Mouse (Mus musculus) embryonic facial prominence, embryonic 14.5 days (tissue): ENCODE results near the gene Kcnj12. TPM values are rescaled to one million over a fixed set of nuclear protein-coding genes. Genes with fewer than 3 reads are reported as not detected.
A peak's percentile ranks its signal among the peaks of the same experiment; 100 is the strongest.

Experiments
- ATAC-seq: fragments of 200-750 bp; cut with Nextera tagmentation; 2 replicates; pipeline ENCODE4 v1.8.0; 2017; ENCODE audit warnings: low read depth, moderate number of reproducible peaks, moderate TSS enrichment
- DNase-seq: peaks from one replicate; pipeline ENCODE4 v3.0.0-alpha.2; 2015; ENCODE audit warnings: low spot score
- H3K27ac ChIP-seq: fragments of 300-500 bp; sonication (generic); replicated peaks from 2 replicates; pipeline ENCODE4 v1.5.1; 2014; ENCODE audit warnings: low read depth, mild to moderate bottlenecking, low read length, moderate library complexity
- H3K27me3 ChIP-seq: fragments of 300-500 bp; sonication (generic); replicated peaks from 2 replicates; pipeline ENCODE4 v1.6.1; 2014; ENCODE audit warnings: low read length; ENCODE audit not compliant: control insufficient read depth, insufficient read depth
- H3K36me3 ChIP-seq: fragments of 300-500 bp; sonication (generic); 2 replicates; pipeline ENCODE4 v1.6.1; 2014; ENCODE audit warnings: low read length, mixed read lengths; ENCODE audit not compliant: control insufficient read depth, insufficient read depth
- H3K4me1 ChIP-seq: fragments of 300-500 bp; sonication (generic); 2 replicates; pipeline ENCODE4 v1.6.1; 2014; ENCODE audit warnings: antibody characterized with exemption, low read length; ENCODE audit not compliant: control insufficient read depth, insufficient read depth
- H3K4me2 ChIP-seq: fragments of 300-500 bp; sonication (generic); 2 replicates; pipeline ENCODE4 v1.6.1; 2014; ENCODE audit warnings: low read depth, mild to moderate bottlenecking, low read length, moderate library complexity, mixed read lengths
- H3K4me3 ChIP-seq: fragments of 300-500 bp; sonication (generic); 2 replicates; pipeline ENCODE4 v1.5.1; 2014; ENCODE audit warnings: low read depth, mild to moderate bottlenecking, low read length
- H3K9ac ChIP-seq: fragments of 300-500 bp; sonication (generic); 2 replicates; pipeline ENCODE4 v1.6.1; 2014; ENCODE audit warnings: low read depth, mild to moderate bottlenecking, low read length, moderate library complexity, mixed read lengths
- H3K9me3 ChIP-seq: fragments of 300-500 bp; sonication (generic); 2 replicates; pipeline ENCODE4 v1.6.1; 2016; ENCODE audit warnings: low read length; ENCODE audit not compliant: control insufficient read depth
- WGBS: fragments of 180-500 bp; shearing (Covaris S2); extraction: QIAGEN DNeasy Blood & Tissue Kit; methylation state at CpG from one replicate; pipeline ENCODE4 v1.1.7; 2014; 5-methylcytosine and 5-hydroxymethylcytosine counted together
- polyA plus RNA-seq: library from polyadenylated mRNA; unstranded; fragments of >200 nt; fragmentation: Nextera tagmentation; extraction: Ambion mirVana; gene quantifications from 2 replicates; pipeline ENCODE4 v1.2.1, GENCODE M21; 2014

The Kcnj12 gene
- polyA plus RNA-seq, 1 experiment from 2014 or later = 1.6 TPM

DNA sequence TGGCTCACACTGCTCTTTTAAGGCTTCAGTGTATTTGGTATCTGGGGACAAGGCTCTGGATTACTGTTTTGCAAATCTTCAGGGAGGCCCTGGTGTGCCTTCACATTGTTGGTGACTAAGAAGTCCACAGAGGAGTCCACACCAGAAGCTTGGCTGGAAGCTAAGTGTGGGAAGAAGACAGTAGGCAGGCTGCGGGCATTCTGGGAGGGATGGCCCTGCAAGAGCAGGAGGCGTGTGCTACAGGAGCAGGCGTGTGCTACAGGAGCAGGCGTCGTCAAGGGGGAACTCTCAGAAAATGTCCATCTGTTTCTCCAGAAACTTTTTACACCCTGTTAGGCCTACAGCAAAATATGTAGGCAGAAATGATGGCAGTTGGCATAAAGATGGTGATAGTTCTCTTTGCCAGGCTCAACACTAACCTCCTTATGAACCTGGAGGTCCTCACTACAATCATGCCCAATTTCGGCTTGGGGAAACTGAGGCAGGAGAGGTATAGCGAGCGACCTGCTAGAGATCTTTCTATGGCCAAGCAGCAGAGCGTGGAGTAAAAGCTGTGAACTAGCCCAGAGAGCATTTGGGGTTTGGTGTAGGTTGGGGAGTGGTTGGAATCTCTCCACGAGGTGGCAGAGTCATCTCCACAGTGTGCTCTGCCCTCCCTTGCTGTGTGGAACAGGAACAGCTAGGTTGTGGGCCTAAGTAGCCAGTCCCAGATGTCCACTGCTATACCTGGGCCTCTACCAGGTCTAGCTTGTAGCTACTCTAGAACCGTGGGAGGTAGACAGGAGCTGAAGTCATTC is 18.7 kb downstream of the Kcnj12 start:
- ATAC-seq (no peak), DNase-seq (no peak)
- H3K4me2 ChIP-seq = no peak overlapping the region
- 83% methylated on average over 11 of the region's 11 CpGs for WGBS
- H3K27ac ChIP-seq = no peak overlapping the region
- no peak overlapping the region for H3K4me3 ChIP-seq
- no peak overlapping the region for H3K9ac ChIP-seq
- H3K36me3 ChIP-seq = no peaks in the 10 kb centered on the region
- H3K27me3 ChIP-seq = no peaks in the 10 kb centered on the region
- no peaks in the 10 kb centered on the region for H3K4me1 ChIP-seq
- no peaks in the 10 kb centered on the region for H3K9me3 ChIP-seq

DNA sequence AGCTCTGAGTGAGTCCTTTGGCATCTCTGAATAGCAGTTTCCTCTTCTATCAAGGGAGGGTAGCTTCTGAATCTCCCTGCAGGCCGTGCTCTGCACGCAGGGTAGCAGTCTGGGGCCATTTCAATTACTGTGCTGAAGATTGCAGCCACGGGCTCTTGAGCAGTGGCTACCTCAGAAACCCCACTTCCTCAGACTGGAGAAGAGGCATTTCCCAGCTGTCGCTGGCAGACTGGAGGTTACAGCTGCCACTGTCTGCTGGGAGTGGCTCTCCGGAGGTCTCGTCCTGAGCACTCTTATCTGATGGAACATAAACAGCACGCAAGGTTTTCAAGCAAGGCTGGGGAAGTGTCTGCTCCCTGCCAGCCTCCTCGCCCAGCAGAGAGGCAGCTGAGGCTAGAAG is 20.2 kb downstream of the Kcnj12 start:
- 19% methylated on average over 8 of the region's 8 CpGs for WGBS

DNA sequence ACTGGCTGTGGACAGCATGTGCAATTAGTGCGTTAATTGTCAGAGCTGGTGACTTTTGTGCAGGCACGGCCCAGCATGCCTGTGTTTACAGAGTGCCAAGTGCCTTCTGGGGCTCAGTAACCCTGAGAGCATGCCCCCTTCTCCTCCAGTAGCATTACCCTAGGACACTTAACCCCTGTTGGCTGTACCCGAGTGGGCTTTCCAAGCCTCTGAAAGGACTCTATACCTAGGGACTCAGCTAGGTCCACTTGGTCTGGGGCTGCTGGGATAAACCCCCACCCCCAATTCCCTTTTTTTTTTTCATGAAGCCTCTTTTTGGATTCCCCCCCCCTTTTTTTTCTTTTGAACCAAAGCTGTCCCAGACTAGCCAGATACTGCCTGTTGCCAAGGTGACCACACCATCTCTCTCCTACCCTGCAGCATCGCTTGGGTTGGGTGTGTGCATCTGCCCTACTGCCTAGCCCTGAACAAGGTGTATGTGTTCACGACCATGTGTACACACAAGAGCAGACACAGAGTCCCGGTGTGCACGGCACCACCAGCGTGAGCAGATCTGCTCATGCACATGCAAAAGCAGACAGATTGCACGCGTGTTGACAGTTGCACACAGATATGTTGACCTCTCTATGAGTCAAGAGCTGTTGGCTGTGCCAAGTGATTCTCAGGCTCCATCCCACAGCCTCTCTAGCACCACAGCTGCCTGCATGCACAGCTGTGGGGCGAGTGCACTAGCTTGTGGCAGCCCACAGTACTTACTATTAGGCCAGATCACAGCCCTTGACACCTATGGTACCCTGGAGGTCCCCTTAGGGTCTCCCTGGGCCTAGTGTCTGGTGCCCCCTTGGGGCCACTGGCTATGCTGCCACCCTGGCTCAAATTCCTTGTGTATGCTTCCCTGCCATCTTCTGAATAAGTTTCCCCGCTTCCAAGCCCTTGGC is 21.0 kb downstream of the Kcnj12 start:
- Histone ChIP-seq H3K9me3 (no peaks in the 10 kb centered on the region), H3K9ac (no peak overlapping the region), H3K4me3 (no peak overlapping the region), H3K36me3 (no peaks in the 10 kb centered on the region), H3K27ac (no peak overlapping the region), H3K27me3 (no peaks in the 10 kb centered on the region), H3K4me1 (no peaks in the 10 kb centered on the region), H3K4me2 (no peak overlapping the region)
- ATAC-seq (no peak), DNase-seq (peak; percentile 41)
- WGBS = 77% methylated on average over 11 of the region's 12 CpGs

More for the DNA sequence above, 20.2 kb downstream of the Kcnj12 start:
- Histone ChIP-seq H3K36me3 (no peaks in the 10 kb centered on the region), H3K4me2 (no peak overlapping the region), H3K27ac (no peak overlapping the region), H3K9ac (no peak overlapping the region), H3K27me3 (no peaks in the 10 kb centered on the region), H3K4me3 (no peak overlapping the region), H3K9me3 (no peaks in the 10 kb centered on the region), H3K4me1 (no peaks in the 10 kb centered on the region)
- DNase-seq = peak; percentile 54
- peak; percentile 50; the same call in 1 of the 2 replicates for ATAC-seq

DNA sequence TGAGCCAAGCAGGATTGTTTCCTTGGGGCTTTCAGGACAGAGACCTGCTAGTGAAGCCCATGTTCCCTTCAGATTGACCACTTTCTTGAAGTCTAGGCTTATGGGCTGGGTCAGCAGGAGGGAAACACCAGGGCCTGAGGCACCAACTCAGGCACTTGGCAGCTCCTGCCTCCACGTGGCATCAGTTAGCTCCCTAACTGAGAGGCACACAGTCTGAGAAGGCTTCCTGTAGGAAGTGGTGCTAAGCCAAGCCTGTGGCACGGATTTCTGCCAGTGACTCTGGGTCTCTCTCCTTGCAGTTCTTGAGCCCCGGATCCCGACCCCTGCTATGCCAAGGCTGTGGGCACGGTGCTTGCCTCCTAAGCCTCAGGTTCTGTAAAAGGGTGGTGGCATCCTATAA is 22.4 kb downstream of the Kcnj12 start:
- Histone ChIP-seq H3K4me1 (no peaks in the 10 kb centered on the region), H3K27ac (no peak overlapping the region), H3K36me3 (no peaks in the 10 kb centered on the region), H3K27me3 (no peaks in the 10 kb centered on the region), H3K4me2 (no peak overlapping the region), H3K9me3 (no peaks in the 10 kb centered on the region), H3K9ac (no peak overlapping the region), H3K4me3 (no peak overlapping the region)
- no peak for ATAC-seq
- no peak for DNase-seq
- 84% methylated on average over 5 of the region's 5 CpGs for WGBS

DNA sequence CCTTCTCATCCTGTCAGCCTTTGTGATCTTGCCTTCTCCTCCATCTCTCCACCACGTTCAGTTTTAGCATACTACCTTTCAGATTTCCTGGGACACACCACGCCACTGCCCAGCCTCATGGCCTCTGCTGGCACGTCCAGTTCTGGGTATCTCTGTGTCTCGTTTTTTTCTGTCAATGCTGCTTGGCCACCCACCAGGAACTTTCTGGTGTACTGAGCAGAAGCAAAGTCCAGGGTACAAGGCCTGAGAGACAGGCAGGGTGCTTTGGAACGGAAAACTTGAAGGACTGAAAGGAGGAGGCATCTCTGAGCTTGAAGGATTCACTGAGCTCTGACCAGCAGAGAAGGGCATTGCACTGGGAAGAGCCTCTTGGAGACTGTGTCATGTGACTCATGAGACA is 25.1 kb downstream of the Kcnj12 start:
- Histone ChIP-seq H3K4me2 (no peak overlapping the region), H3K9ac (no peak overlapping the region), H3K4me1 (no peaks in the 10 kb centered on the region), H3K36me3 (no peaks in the 10 kb centered on the region), H3K27me3 (no peaks in the 10 kb centered on the region), H3K4me3 (no peak overlapping the region), H3K9me3 (no peaks in the 10 kb centered on the region), H3K27ac (no peak overlapping the region)
- DNase-seq (no peak), ATAC-seq (no peak)
- 71% methylated on average over 5 of the region's 5 CpGs for WGBS

DNA sequence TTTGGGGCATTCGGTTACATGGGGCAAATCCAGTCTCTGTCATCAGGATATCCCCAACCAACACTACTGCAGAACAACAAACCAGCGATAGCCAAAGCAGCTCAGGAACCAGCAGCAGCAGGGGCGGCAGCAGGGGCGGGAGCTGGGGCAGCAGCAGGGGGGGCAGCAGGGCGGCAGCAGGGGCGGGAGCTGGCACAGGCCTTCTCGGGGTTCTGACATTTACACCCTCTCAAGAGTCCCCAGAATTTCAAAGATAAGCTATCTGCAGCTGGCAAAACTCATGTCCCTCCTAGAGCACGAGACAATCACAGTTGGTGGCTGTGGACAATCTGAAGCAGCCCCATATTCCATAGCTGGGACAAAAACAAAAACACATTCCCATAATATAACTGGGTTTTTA is 28.8 kb downstream of the Kcnj12 start:
- Histone ChIP-seq H3K9ac (peak overlapping the region; percentile 8; the same call in 1 of the 2 replicates), H3K27me3 (no peaks in the 10 kb centered on the region), H3K4me2 (no peak overlapping the region), H3K9me3 (no peaks in the 10 kb centered on the region), H3K36me3 (no peaks in the 10 kb centered on the region), H3K4me3 (no peak overlapping the region), H3K27ac (no peak overlapping the region), H3K4me1 (no peaks in the 10 kb centered on the region)
- WGBS = 37% methylated on average over 8 of the region's 8 CpGs
- ATAC-seq (no peak), DNase-seq (no peak)

DNA sequence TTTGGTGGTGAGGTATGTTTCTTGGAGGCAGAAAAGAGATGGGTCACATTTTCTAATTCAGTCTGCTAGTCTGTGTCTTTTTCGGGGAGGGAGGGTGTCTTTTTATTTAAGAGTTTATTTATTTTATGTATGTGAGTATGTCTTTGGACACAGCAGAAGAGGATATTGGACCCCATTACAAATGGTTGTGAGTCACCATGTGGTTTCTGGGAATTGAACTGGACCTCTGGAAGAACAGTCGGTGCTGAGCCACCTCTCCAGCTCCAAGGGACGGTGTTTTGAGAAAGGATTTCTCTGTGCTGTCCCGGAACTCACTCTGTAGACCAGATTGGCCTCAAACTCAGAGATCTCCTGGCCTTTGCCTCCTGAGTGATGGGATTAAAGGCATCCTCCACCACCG is 34.5 kb downstream of the Kcnj12 start:
- Histone ChIP-seq H3K36me3 (no peaks in the 10 kb centered on the region), H3K9ac (no peak overlapping the region), H3K27ac (no peak overlapping the region), H3K4me2 (no peak overlapping the region), H3K27me3 (no peaks in the 10 kb centered on the region), H3K4me3 (no peak overlapping the region), H3K4me1 (no peaks in the 10 kb centered on the region), H3K9me3 (no peaks in the 10 kb centered on the region)
- WGBS = 65% methylated on average over 5 of the region's 5 CpGs
- DNase-seq (no peak), ATAC-seq (no peak)

DNA sequence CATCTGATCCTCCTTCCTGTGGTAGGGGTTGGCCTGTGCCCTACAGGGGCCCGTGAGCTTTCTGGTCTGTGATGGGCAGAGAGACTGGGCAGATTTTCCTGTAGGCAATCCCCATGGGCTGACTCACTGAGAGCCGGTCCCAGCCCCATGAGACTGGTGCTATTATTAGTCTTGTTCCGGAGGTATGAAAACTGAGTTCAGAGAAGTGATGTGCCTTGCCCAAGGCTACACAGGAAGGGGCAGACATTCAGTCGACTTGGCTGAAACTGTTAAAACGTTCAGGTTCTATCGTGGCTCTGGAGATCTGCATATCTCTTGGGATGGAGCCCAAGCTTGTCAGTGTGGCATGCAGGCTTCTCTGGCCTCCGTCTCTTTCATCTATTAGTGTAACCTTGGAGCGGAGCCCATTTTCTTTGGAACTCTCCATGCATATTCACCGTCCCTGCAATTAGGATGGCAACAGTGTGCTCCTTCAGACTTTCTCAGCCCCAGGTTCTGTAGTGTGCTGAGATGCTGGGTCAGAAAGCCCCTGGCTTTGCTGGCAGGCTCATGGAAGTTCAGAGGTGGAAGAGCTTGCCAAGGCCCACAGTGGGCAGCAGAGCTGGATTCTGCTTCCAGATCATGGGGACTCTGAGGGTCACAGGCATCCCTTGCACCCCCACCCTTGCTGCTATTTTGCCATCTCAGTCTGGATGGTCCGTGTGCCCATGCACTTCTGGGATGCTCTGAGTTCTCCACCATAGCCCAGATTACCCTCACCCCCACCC is 37.5 kb downstream of the Kcnj12 start:
- H3K4me3 ChIP-seq = no peak overlapping the region
- H3K9ac ChIP-seq = no peak overlapping the region
- 42% methylated on average over 10 of the region's 10 CpGs for WGBS
- no peaks in the 10 kb centered on the region for H3K27me3 ChIP-seq
- H3K27ac ChIP-seq = no peak overlapping the region
- DNase-seq (peak; percentile 34), ATAC-seq (no peak)
- H3K9me3 ChIP-seq = no peaks in the 10 kb centered on the region
- H3K36me3 ChIP-seq = no peaks in the 10 kb centered on the region
- no peak overlapping the region for H3K4me2 ChIP-seq
- H3K4me1 ChIP-seq = no peaks in the 10 kb centered on the region
